Mouse (Mus musculus) right cerebral cortex, adult 18-20 months (tissue): ENCODE results near the gene Igsf1.
A peak's percentile ranks its signal among the peaks of the same experiment; 100 is the strongest.

Experiments used
- DNase-seq: peaks from one replicate; pipeline ENCODE4 v3.0.0; 2022; ENCODE audit warnings: mixed read lengths

Gene Igsf1

GRCm38 (mm10) chrX:49797213-49798019, at the start of gene Igsf1:
Gene Igsf1 (minus strand): TSS chrX:49797749.
- DNase-seq = peak; percentile 5

- DNase-seq = no peak
Measured at GRCm38 (mm10) chrX:49770828-49771227, 26.7 kb downstream of the Igsf1 start.

- no peak for DNase-seq
Measured at GRCm38 (mm10) chrX:49745192-49745591, 52.4 kb downstream of the Igsf1 start.

GRCm38 (mm10) chrX:49734959-49735358, 62.6 kb downstream of the Igsf1 start, which contains the start of gene Olfr1321:
Gene Olfr1321 (minus strand): TSS chrX:49735059.
- no peak for DNase-seq
